Mouse (Mus musculus) megakaryocyte, embryonic 14.5 days (primary cell): ENCODE results near the gene Rsg1.

Source experiments
- FLI1 ChIP-seq: IDR thresholded peaks from 2 replicates; pipeline ENCODE4 v1.6.1; 2012; ENCODE audit warnings: low read length, inconsistent platforms, mixed read lengths
- GATA1 ChIP-seq: IDR thresholded peaks from 3 replicates; pipeline ENCODE4 v1.6.1; 2012; ENCODE audit warnings: mixed read lengths, low read length, inconsistent platforms, borderline replicate concordance

GRCm38 (mm10) chr4:141274485-141275341, 61.0 kb downstream of the Rsg1 start:
- no peak for TF ChIP-seq GATA1
- no peak for TF ChIP-seq FLI1
